Mouse (Mus musculus) E14TG2a.4 (cell line): ENCODE results near the gene Ctsll3.

Experiments
- H3K27me3 ChIP-seq: 2 replicates; pipeline ENCODE4 v1.6.1; 2014; ENCODE audit warnings: low read length, control low read depth; ENCODE audit not compliant: insufficient read depth
- H3K36me3 ChIP-seq: 2 replicates; pipeline ENCODE4 v1.6.1; 2014; ENCODE audit warnings: low read length, control low read depth; ENCODE audit not compliant: insufficient read depth
- H3K4me1 ChIP-seq: replicated peaks from 2 replicates; pipeline ENCODE4 v1.6.1; 2014; ENCODE audit warnings: low read depth, low read length, control low read depth
- H3K4me3 ChIP-seq: replicated peaks from 2 replicates; pipeline ENCODE4 v1.5.1; 2014; ENCODE audit warnings: mild to moderate bottlenecking, low read length
- H3K9me3 ChIP-seq: 2 replicates; pipeline ENCODE4 v1.6.1; 2014; ENCODE audit warnings: low read length, control low read depth
- CTCF ChIP-seq: conservative IDR thresholded peaks from 2 replicates; pipeline ENCODE4 v1.5.1; 2014; ENCODE audit warnings: low read length
- NANOG ChIP-seq: IDR thresholded peaks from 2 replicates; pipeline ENCODE4 v1.6.1; 2014; ENCODE audit warnings: borderline replicate concordance, low read length, mixed read lengths
- POU5F1 ChIP-seq: IDR thresholded peaks from 2 replicates; pipeline ENCODE4 v1.6.1; 2014; ENCODE audit warnings: low read length, borderline replicate concordance

The Ctsll3 gene

DNA sequence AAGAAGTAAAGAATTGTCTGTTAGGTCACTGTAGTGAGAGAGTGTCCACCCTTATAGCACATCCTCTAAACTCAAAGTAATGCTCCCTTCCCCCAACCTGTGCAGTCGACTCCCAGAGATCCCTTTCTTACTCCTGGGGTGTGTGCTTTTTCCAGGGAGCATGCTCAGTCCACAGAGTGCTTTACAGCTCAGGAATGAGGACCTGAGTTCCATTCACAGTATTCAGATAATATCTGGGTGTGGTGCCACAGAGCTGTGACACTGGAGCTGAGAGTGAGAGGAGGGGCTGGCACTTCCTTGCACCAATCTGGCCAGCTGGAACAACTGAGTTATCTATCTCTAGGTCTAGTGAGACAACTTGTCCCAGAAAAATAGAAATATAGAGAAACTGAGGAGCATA lies 11.1 kb upstream of the Ctsll3 start:
- Histone ChIP-seq H3K9me3 (no peaks in the 10 kb centered on the region), H3K4me1 (no peaks in the 10 kb centered on the region), H3K27me3 (no peaks in the 10 kb centered on the region), H3K4me3 (no peak overlapping the region), H3K36me3 (no peaks in the 10 kb centered on the region)
- TF ChIP-seq CTCF = no peak
- TF ChIP-seq NANOG = no peak
- no peak for TF ChIP-seq POU5F1

DNA sequence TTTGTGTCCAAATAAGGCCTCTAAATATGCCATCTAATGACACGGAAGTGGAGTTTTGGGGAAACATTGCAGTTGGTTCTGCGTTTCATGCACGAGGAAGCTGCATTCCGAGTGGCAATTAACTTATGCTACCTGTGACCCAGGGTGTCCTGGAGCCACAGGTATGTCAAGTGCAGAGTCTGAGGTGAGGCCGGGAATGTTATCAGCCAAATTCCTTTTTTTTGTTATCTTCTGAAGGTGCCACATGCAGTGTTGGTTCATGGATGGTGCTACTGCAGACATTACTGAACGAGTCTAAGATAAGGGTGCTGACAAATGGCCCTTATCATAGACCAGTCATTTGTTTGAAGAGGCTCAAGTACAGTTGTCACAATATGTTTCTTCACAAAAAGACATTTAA lies 10.1 kb upstream of the Ctsll3 start:
- H3K27me3 ChIP-seq = no peaks in the 10 kb centered on the region
- H3K9me3 ChIP-seq = no peaks in the 10 kb centered on the region
- H3K4me1 ChIP-seq = no peaks in the 10 kb centered on the region
- H3K4me3 ChIP-seq = no peak overlapping the region
- H3K36me3 ChIP-seq = no peaks in the 10 kb centered on the region
- TF ChIP-seq NANOG (no peak), POU5F1 (no peak), CTCF (no peak)

DNA sequence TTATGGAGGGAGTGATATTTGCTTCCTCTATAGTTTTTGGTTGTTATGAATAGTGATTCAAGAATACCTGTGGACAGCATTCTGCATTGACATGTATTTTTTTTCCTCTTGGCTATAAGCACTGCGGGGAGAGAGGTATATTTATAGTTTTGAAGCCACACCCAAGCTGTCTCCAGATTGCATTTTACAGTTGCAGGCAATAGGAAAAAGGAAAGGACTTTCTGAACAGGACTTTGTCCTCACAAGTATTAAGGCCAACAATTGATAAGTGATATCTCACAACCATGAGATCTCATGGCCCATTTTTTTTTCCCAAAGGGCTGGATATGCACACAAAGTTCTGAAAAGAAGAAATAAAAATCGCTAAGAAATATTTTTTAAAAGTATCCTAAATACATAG lies 7.0 kb upstream of the Ctsll3 start:
- Histone ChIP-seq H3K36me3 (no peaks in the 10 kb centered on the region), H3K27me3 (0 out of 2 replicates have a peak, but pooled peaks cover 2% of the 10 kb centered on the region), H3K4me3 (no peak overlapping the region), H3K9me3 (no peaks in the 10 kb centered on the region), H3K4me1 (no peaks in the 10 kb centered on the region)
- TF ChIP-seq POU5F1 (no peak), CTCF (no peak), NANOG (no peak)

DNA sequence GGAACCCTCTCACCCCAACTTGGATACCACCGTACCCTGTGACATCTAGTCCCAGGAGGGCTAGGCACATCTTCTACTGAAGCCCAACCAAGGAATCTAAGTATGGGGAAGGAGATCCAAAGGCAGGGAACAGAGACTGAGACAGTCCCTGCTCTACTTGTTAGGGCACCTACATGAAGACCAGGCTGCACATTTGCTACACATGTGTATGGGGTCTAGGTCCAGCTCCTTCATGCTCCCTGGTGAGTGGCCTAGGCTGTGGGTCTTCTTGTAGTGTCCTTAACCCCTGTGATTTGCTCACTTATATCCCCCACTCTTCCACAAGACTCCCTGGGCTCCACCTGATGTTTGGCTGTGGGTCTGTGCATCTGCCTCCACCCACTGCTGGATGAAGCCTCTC lies 13.2 kb downstream of the Ctsll3 start:
- no peaks in the 10 kb centered on the region for H3K27me3 ChIP-seq

DNA sequence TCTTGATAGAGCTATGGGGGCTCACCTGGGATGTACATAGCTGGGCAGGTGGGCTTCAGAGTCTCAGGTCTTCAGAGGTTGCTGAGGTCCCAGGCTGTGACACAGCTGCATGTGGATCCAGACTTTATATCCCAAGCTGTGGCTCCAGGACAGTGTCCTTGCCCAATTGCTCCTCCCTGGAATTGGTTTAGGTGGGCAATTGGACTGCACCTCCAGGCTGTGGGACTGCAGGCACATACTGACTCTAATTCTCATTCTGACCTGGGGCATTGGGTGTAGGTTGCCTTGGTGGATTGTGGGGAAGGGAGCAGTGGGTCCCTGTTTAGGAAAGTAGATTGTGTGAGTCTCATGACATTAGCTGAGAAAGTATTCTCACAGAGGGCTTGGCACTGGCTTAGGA lies 16.4 kb downstream of the Ctsll3 start, which contains the start of gene BC051665:
TSS of gene BC051665 (minus strand) at position 101 of the 400 bp plus-strand sequence.
- no peaks in the 10 kb centered on the region for H3K36me3 ChIP-seq
- H3K27me3 ChIP-seq = no peaks in the 10 kb centered on the region
- H3K4me1 ChIP-seq = no peaks in the 10 kb centered on the region
- no peak within 1 kb of the TSS for H3K4me3 ChIP-seq
- H3K9me3 ChIP-seq = no peaks in the 10 kb centered on the region
- TF ChIP-seq CTCF (no peak), POU5F1 (no peak)

More for the DNA sequence above, 13.2 kb downstream of the Ctsll3 start:
- Histone ChIP-seq H3K9me3 (no peaks in the 10 kb centered on the region), H3K4me3 (no peak overlapping the region), H3K4me1 (no peaks in the 10 kb centered on the region), H3K36me3 (no peaks in the 10 kb centered on the region)
- no peak for TF ChIP-seq CTCF
- no peak for TF ChIP-seq NANOG
- no peak for TF ChIP-seq POU5F1

DNA sequence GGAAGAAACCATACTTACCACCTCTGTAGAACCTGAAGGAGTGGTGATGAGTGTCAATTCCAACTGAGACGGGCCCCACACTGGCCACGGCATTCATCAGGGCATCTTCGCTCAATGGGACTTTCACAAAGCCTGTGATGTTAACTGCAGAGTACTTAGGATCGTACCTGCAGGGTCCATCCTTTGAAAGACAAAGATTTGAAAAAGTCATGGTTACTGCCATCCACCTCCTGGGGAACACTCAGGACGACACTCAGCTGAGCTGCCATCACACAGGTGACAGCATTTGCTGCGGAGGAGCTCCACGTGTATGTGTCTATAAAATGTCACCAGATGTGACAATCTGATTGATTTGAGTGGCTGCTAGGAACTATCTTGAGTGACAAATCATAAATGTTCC lies 19.3 kb downstream of the Ctsll3 start:
- no peak for TF ChIP-seq NANOG
- no peak for TF ChIP-seq CTCF
- no peak for TF ChIP-seq POU5F1
- no peak overlapping the region for H3K4me3 ChIP-seq

DNA sequence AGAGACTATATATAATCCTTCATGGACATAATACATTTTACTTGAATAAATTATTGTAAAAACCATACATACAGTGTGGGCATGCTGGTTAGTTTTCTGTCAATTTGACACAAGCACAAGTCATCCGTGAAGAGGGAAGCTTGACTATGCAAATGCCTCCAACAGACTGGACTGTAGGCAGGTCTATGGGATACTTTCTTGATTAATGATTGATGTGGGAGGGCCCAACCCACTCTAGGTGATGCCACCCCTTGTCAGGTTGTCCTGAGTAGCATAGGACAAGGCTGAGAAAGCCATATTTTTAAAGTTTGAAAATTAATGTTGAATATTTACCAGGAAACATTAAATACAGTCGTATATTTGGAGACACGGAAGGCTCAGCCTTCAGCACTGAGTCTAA lies 22.1 kb downstream of the Ctsll3 start:
- H3K9me3 ChIP-seq = no peaks in the 10 kb centered on the region
- H3K27me3 ChIP-seq = no peaks in the 10 kb centered on the region
- TF ChIP-seq POU5F1 (no peak), CTCF (no peak), NANOG (no peak)
- H3K4me1 ChIP-seq = no peaks in the 10 kb centered on the region
- H3K36me3 ChIP-seq = no peaks in the 10 kb centered on the region
- no peak overlapping the region for H3K4me3 ChIP-seq

More for the DNA sequence above, 19.3 kb downstream of the Ctsll3 start:
- H3K27me3 ChIP-seq = no peaks in the 10 kb centered on the region
- H3K9me3 ChIP-seq = no peaks in the 10 kb centered on the region
- H3K4me1 ChIP-seq = no peaks in the 10 kb centered on the region
- H3K36me3 ChIP-seq = no peaks in the 10 kb centered on the region

DNA sequence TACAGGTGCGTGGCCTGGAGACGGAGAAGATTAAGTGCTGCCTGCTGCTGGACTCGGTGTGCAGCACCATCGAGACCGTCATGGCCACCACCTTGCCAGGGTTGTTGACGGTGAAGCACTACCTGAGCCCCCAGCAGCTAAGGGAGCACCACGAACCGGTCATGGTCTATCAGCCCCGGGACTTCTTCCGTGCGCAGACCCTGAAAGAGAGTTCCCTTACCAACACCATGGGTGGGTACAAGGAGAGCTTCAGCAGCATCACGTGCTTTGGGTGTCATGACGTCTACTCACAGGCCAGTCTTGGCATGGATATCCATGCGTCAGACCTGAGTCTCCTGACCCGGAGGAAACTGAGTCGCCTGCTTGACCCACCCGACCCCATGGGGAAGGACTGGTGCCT lies 41.5 kb downstream of the Ctsll3 start:
- H3K36me3 ChIP-seq = peaks cover 17% of the 10 kb centered on the region
- H3K27me3 ChIP-seq = no peaks in the 10 kb centered on the region
- peaks cover 7% of the 10 kb centered on the region; the same call in 1 of the 2 replicates for H3K4me1 ChIP-seq
- no peaks in the 10 kb centered on the region for H3K9me3 ChIP-seq
- TF ChIP-seq CTCF = no peak
- TF ChIP-seq NANOG = no peak
- no peak for TF ChIP-seq POU5F1
- H3K4me3 ChIP-seq = 0 out of 2 replicates have a peak overlapping the region, but pooled peaks have one; percentile 32

DNA sequence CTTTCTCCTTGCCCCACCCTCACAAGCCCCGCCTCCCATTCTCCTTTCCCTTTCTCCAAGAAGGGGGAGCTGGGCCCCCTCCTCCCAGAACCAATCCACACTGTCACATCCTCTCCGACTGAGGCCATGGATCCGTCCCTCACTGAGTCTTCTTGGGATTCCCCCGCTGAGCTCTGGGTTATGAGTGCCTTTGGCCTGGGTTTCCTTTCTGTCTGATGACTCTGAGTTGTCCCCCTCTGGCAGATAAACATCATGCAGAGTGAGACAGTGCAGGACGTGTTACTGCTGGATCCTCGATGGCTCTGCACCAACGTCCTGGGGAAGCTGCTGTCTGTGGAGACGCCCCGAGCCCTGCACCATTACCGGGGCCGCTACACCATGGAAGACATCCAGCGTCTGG lies 42.3 kb downstream of the Ctsll3 start:
- Histone ChIP-seq H3K9me3 (no peaks in the 10 kb centered on the region), H3K36me3 (peaks cover 17% of the 10 kb centered on the region), H3K27me3 (no peaks in the 10 kb centered on the region), H3K4me3 (peak overlapping the region; percentile 32; the same call in 1 of the 2 replicates), H3K4me1 (peaks cover 7% of the 10 kb centered on the region; the same call in 1 of the 2 replicates)
- TF ChIP-seq CTCF (no peak), NANOG (no peak), POU5F1 (no peak)
